Mouse (Mus musculus) ES-Bruce4 (cell line): ENCODE data around the gene Tnfrsf13b. TPM values are rescaled to one million over a fixed set of nuclear protein-coding genes. Genes with fewer than 3 reads are reported as not detected.

Experiments
- H3K27ac ChIP-seq: 2 replicates; pipeline ENCODE4 v1.5.1; 2012; ENCODE audit warnings: low read length, inconsistent platforms; ENCODE audit not compliant: insufficient read depth
- H3K27me3 ChIP-seq: 2 replicates; pipeline ENCODE4 v1.6.1; 2012; ENCODE audit warnings: mild to moderate bottlenecking, low read length, inconsistent platforms; ENCODE audit not compliant: control insufficient read depth, poor library complexity, insufficient read depth, severe bottlenecking
- H3K36me3 ChIP-seq: 2 replicates; pipeline ENCODE4 v1.6.1; 2012; ENCODE audit warnings: inconsistent platforms, mild to moderate bottlenecking, low read length, moderate library complexity; ENCODE audit not compliant: control insufficient read depth, poor library complexity, insufficient read depth, severe bottlenecking
- H3K4me1 ChIP-seq: one replicate; pipeline ENCODE4 v1.8.1; 2011; ENCODE audit warnings: low read length; ENCODE audit not compliant: control insufficient read depth, insufficient read depth
- H3K4me3 ChIP-seq: 2 replicates; pipeline ENCODE4 v1.5.1; 2011; ENCODE audit warnings: low read depth, mild to moderate bottlenecking, low read length
- H3K9ac ChIP-seq: 2 replicates; pipeline ENCODE4 v1.6.1; 2012; ENCODE audit warnings: low read depth, mild to moderate bottlenecking, inconsistent platforms; ENCODE audit not compliant: poor library complexity, severe bottlenecking
- H3K9me3 ChIP-seq: replicated peaks from 2 replicates; pipeline ENCODE4 v1.6.1; 2012; ENCODE audit warnings: mild to moderate bottlenecking, low read length, inconsistent platforms; ENCODE audit not compliant: control insufficient read depth, poor library complexity, insufficient read depth, severe bottlenecking
- CTCF ChIP-seq: IDR thresholded peaks from one replicate; pipeline ENCODE4 v1.8.1; 2011; ENCODE audit warnings: low read depth, low read length
- EP300 ChIP-seq: IDR thresholded peaks from 2 replicates; pipeline ENCODE4 v1.6.1; 2011; ENCODE audit warnings: low read depth, low read length; ENCODE audit not compliant: insufficient read depth
- POLR2A ChIP-seq: IDR thresholded peaks from one replicate; pipeline ENCODE4 v1.8.1; 2011; ENCODE audit warnings: low read length; ENCODE audit not compliant: insufficient read depth
- polyA plus RNA-seq: library from polyadenylated mRNA; stranded (reverse); fragments of >200 nt; gene quantifications from 2 replicates; pipeline ENCODE4 v1.2.4, GENCODE M21; 2011; ENCODE audit warnings: low read depth; ENCODE audit not compliant: missing spikeins, insufficient read depth, insufficient read length

The Tnfrsf13b gene
- polyA plus RNA-seq, 1 experiment = not detected

- H3K36me3 ChIP-seq = no peaks in the 10 kb centered on the region
- H3K4me3 ChIP-seq = peak overlapping the region; percentile 92
- H3K27me3 ChIP-seq = no peaks in the 10 kb centered on the region
- H3K4me1 ChIP-seq = no peaks in the 10 kb centered on the region
- H3K9me3 ChIP-seq = no peaks in the 10 kb centered on the region
- no peak for TF ChIP-seq EP300
- TF ChIP-seq POLR2A = no peak
- TF ChIP-seq CTCF = peak; percentile 22
- no peak overlapping the region for H3K27ac ChIP-seq
- H3K9ac ChIP-seq = peak overlapping the region; percentile 72
These were observed 47.8 kb downstream of the Tnfrsf13b start for GRCm38 (mm10) chr11:61174291-61174820.

GRCm38 (mm10) chr11:61174821-61175658 lies 48.5 kb downstream of the Tnfrsf13b start, which contains the start of gene Usp22:
TSS of gene Usp22 (minus strand) at chr11:61175055.
- Histone ChIP-seq H3K4me3 (peak within 1 kb of the TSS; percentile 92), H3K27me3 (no peaks in the 10 kb centered on the region), H3K4me1 (no peaks in the 10 kb centered on the region), H3K9ac (peak within 1 kb of the TSS; percentile 72), H3K36me3 (no peaks in the 10 kb centered on the region), H3K27ac (no peak within 1 kb of the TSS), H3K9me3 (no peaks in the 10 kb centered on the region)
- TF ChIP-seq EP300 (0 out of 2 replicates have a peak, but pooled peaks have one; percentile 43), CTCF (no peak), POLR2A (peak; percentile 72)

- Histone ChIP-seq H3K36me3 (no peaks in the 10 kb centered on the region), H3K9me3 (no peaks in the 10 kb centered on the region), H3K4me1 (no peaks in the 10 kb centered on the region), H3K27ac (no peak overlapping the region), H3K9ac (no peak overlapping the region), H3K27me3 (no peaks in the 10 kb centered on the region), H3K4me3 (no peak overlapping the region)
- TF ChIP-seq CTCF (no peak), POLR2A (no peak), EP300 (no peak)
These were observed 49.2 kb downstream of the Tnfrsf13b start for GRCm38 (mm10) chr11:61175778-61176177.

- Histone ChIP-seq H3K4me1 (no peaks in the 10 kb centered on the region), H3K9ac (no peak overlapping the region), H3K27me3 (no peaks in the 10 kb centered on the region), H3K9me3 (no peaks in the 10 kb centered on the region), H3K36me3 (no peaks in the 10 kb centered on the region), H3K4me3 (no peak overlapping the region), H3K27ac (no peak overlapping the region)
- no peak for TF ChIP-seq CTCF
- no peak for TF ChIP-seq EP300
- no peak for TF ChIP-seq POLR2A
These were observed 49.8 kb downstream of the Tnfrsf13b start for GRCm38 (mm10) chr11:61176321-61176720.

- Histone ChIP-seq H3K9me3 (no peaks in the 10 kb centered on the region), H3K4me1 (no peaks in the 10 kb centered on the region), H3K4me3 (no peak overlapping the region), H3K36me3 (no peaks in the 10 kb centered on the region), H3K9ac (no peak overlapping the region), H3K27ac (no peak overlapping the region), H3K27me3 (no peaks in the 10 kb centered on the region)
- TF ChIP-seq CTCF (no peak), EP300 (no peak), POLR2A (no peak)
These were observed 53.8 kb downstream of the Tnfrsf13b start for GRCm38 (mm10) chr11:61180361-61180760.

- no peaks in the 10 kb centered on the region for H3K4me1 ChIP-seq
- no peaks in the 10 kb centered on the region for H3K9me3 ChIP-seq
- no peak for TF ChIP-seq EP300
- TF ChIP-seq POLR2A = no peak
- TF ChIP-seq CTCF = no peak
- H3K9ac ChIP-seq = no peak overlapping the region
- H3K27ac ChIP-seq = no peak overlapping the region; the same call in 1 of the 2 replicates
- H3K4me3 ChIP-seq = no peak overlapping the region
- H3K36me3 ChIP-seq = no peaks in the 10 kb centered on the region
- no peaks in the 10 kb centered on the region for H3K27me3 ChIP-seq
These were observed 55.1 kb downstream of the Tnfrsf13b start for GRCm38 (mm10) chr11:61181624-61182023.
